Mouse (Mus musculus): ENCODE measurements around the gene Ahdc1.

The Ahdc1 gene

GRCm38 (mm10) chr4:133017597-133018262 lies 6.7 kb downstream of the Ahdc1 start:
- DNase-seq (ENCODE audit: low read depth), result peak; percentile 42

- no peak for DNase-seq (ENCODE audit: low read depth)
Measured at GRCm38 (mm10) chr4:133018263-133018798, 7.3 kb downstream of the Ahdc1 start.

- no peak for DNase-seq (ENCODE audit: low read depth)
Measured at GRCm38 (mm10) chr4:133020721-133021120, 9.7 kb downstream of the Ahdc1 start.

- no peak for DNase-seq (ENCODE audit: low read depth)
Measured at GRCm38 (mm10) chr4:133021181-133021671, 10.2 kb downstream of the Ahdc1 start.

- no peak for DNase-seq (ENCODE audit: low read depth)
Measured at GRCm38 (mm10) chr4:133022217-133022616, 11.2 kb downstream of the Ahdc1 start.

GRCm38 (mm10) chr4:133022954-133023635 lies 12.0 kb downstream of the Ahdc1 start:
- no peak for DNase-seq (ENCODE audit: low read depth)

GRCm38 (mm10) chr4:133023636-133024035 lies 12.6 kb downstream of the Ahdc1 start:
- DNase-seq (ENCODE audit: low read depth), result no peak

GRCm38 (mm10) chr4:133024404-133024803 lies 13.3 kb downstream of the Ahdc1 start:
- no peak for DNase-seq (ENCODE audit: low read depth)

- no peak for DNase-seq (ENCODE audit: low read depth)
Measured at GRCm38 (mm10) chr4:133024969-133025685, 14.1 kb downstream of the Ahdc1 start.

- no peak for DNase-seq (ENCODE audit: low read depth)
Measured at GRCm38 (mm10) chr4:133026272-133026671, 15.2 kb downstream of the Ahdc1 start.

- peak; percentile 31 for DNase-seq (ENCODE audit: low read depth)
Measured at GRCm38 (mm10) chr4:133026826-133027375, 15.8 kb downstream of the Ahdc1 start.

- no peak for DNase-seq (ENCODE audit: low read depth)
Measured at GRCm38 (mm10) chr4:133027721-133028120, 16.7 kb downstream of the Ahdc1 start.

GRCm38 (mm10) chr4:133028193-133028592 lies 17.1 kb downstream of the Ahdc1 start:
- no peak for DNase-seq (ENCODE audit: low read depth)

GRCm38 (mm10) chr4:133028875-133029274 lies 17.8 kb downstream of the Ahdc1 start:
- no peak for DNase-seq (ENCODE audit: low read depth)

GRCm38 (mm10) chr4:133032410-133033095 lies 21.5 kb downstream of the Ahdc1 start:
- DNase-seq (ENCODE audit: low read depth), result no peak

- no peak for DNase-seq (ENCODE audit: low read depth)
Measured at GRCm38 (mm10) chr4:133034478-133034877, 23.4 kb downstream of the Ahdc1 start.

GRCm38 (mm10) chr4:133035446-133035845 lies 24.4 kb downstream of the Ahdc1 start:
- no peak for DNase-seq (ENCODE audit: low read depth)

- DNase-seq (ENCODE audit: low read depth), result no peak
Measured at GRCm38 (mm10) chr4:133035946-133036345, 24.9 kb downstream of the Ahdc1 start.

- DNase-seq (ENCODE audit: low read depth), result no peak
Measured at GRCm38 (mm10) chr4:133037293-133037692, 26.2 kb downstream of the Ahdc1 start.

- DNase-seq (ENCODE audit: low read depth), result no peak
Measured at GRCm38 (mm10) chr4:133037798-133038197, 26.7 kb downstream of the Ahdc1 start.

- DNase-seq (ENCODE audit: low read depth), result no peak
Measured at GRCm38 (mm10) chr4:133038521-133039115, 27.6 kb downstream of the Ahdc1 start.
